Comparison of ENCODE assay signal across 17 mouse cellular contexts in the genomic region with DNA sequence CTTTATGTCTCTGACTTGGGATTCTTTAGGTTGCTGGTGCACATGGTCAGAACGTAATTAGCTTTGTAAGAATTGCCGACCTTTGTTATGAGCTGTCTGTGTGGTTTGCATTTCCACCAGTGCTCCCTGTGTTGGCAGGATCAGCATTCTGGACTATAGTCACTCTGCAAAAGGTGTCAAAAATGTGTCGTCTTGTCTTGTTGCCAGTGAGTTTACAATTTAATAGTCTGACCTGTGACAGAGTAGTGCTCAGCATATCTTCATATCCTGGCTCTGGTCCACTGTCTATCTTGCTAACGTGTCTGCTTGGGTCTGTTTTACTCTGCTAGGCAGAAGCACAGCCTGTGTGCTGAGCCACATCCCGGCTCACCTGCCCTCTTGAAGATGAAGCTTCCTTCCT.
DNase-seq lines count a peak whose midpoint lies in the region; ATAC-seq lines count a peak whose summit lies in the region.
"Had no signal": no experiment of that assay in that cellular context is flagged by ENCODE, and none has a peak within 500 bp of the region (broad histone marks: within the 10 kb centered on the region; RNA-seq: fewer than 3 reads in every experiment).

No protein-coding gene starts in this region.

- H3K27ac ChIP-seq in heart, embryonic 11.5 days (ENCODE audit: low read depth, low read length), result peak overlapping the region; percentile 2; the same call in 1 of the 2 replicates
- peak overlapping the region; percentile 59 for H3K27ac ChIP-seq in heart, embryonic 16.5 days (ENCODE audit: low read length)
- H3K27ac ChIP-seq: embryonic facial prominence, embryonic 13.5 days; forebrain, embryonic 12.5 days; hindbrain, embryonic 15.5 days; kidney, embryonic 15.5 days had no signal

- H3K9ac ChIP-seq in heart, embryonic 11.5 days (ENCODE audit: low read depth, low read length), result no peak overlapping the region
- peak overlapping the region; percentile 18; the same call in 1 of the 2 replicates for H3K9ac ChIP-seq in heart, embryonic 16.5 days (ENCODE audit: low read length)
- H3K9ac ChIP-seq: embryonic facial prominence, embryonic 13.5 days; forebrain, embryonic 12.5 days; hindbrain, embryonic 15.5 days; kidney, embryonic 15.5 days had no signal

- intact Hi-C loops in heart, postnatal 14 days (cut with DNase I), result loop anchor here (5.0 kb wide), 1 partner anchor 129 kb away; a partner anchor contains a TSS

- no peak for ATAC-seq in heart, embryonic 11.5 days (replicated peaks; ENCODE audit: insufficient number of reproducible peaks, low FRiP score, low TSS enrichment)
- no peak for ATAC-seq in heart, embryonic 16.5 days (replicated peaks; ENCODE audit: extremely low read depth, insufficient read depth, low FRiP score)
- no peak for ATAC-seq in frontal cortex, adult (ENCODE audit: low TSS enrichment)
- ATAC-seq: forebrain, embryonic 16.5 days; intestine, embryonic 16.5 days had no signal

- H3K4me1 ChIP-seq in heart, embryonic 11.5 days (ENCODE audit: control insufficient read depth, insufficient read depth, low read length), result peaks cover 43% of the 10 kb centered on the region
- peaks cover 39% of the 10 kb centered on the region for H3K4me1 ChIP-seq in heart, embryonic 16.5 days (ENCODE audit: control insufficient read depth, insufficient read depth, low read length)
- H3K4me1 ChIP-seq: forebrain, embryonic 12.5 days; hindbrain, embryonic 15.5 days had no signal

- no peaks in the 10 kb centered on the region for H3K9me3 ChIP-seq in heart, embryonic 11.5 days (replicated peaks; ENCODE audit: control insufficient read depth, low read length)
- no peaks in the 10 kb centered on the region for H3K9me3 ChIP-seq in heart, embryonic 16.5 days (replicated peaks; ENCODE audit: control insufficient read depth, low read length)
- H3K9me3 ChIP-seq: embryonic facial prominence, embryonic 13.5 days; forebrain, embryonic 12.5 days; hindbrain, embryonic 15.5 days; kidney, embryonic 15.5 days had no signal

- DNase-seq in cerebellum, adult 9-10 months, result peak; percentile 68
- DNase-seq in cerebellum, postnatal 10 days, result no peak
- DNase-seq in heart, postnatal 14 days, result no peak
- DNase-seq in heart, adult 18-20 months, result no peak
- DNase-seq in adipocyte (ENCODE audit: low spot score), result peak; percentile 8
- DNase-seq: cerebellum, adult 18-20 months; gastrocnemius, postnatal 36 days; kidney, adult 2 months had no signal

- no peak overlapping the region for H3K4me2 ChIP-seq in heart, embryonic 11.5 days
- peak overlapping the region; percentile 27 for H3K4me2 ChIP-seq in heart, embryonic 16.5 days (ENCODE audit: low read depth, low read length)
- H3K4me2 ChIP-seq: embryonic facial prominence, embryonic 13.5 days; forebrain, embryonic 12.5 days; hindbrain, embryonic 15.5 days; kidney, embryonic 15.5 days had no signal

- H3K4me3 ChIP-seq in heart, embryonic 11.5 days (ENCODE audit: low read depth, low read length), result no peak overlapping the region
- no peak overlapping the region for H3K4me3 ChIP-seq in heart, embryonic 16.5 days (ENCODE audit: low read length)
- H3K4me3 ChIP-seq: embryonic facial prominence, embryonic 13.5 days; forebrain, embryonic 12.5 days; hindbrain, embryonic 15.5 days; kidney, embryonic 15.5 days had no signal

- H3K27me3 ChIP-seq in heart, embryonic 11.5 days (ENCODE audit: control insufficient read depth, insufficient read depth, low read length), result no peaks in the 10 kb centered on the region
- no peaks in the 10 kb centered on the region for H3K27me3 ChIP-seq in heart, embryonic 16.5 days (ENCODE audit: control insufficient read depth, insufficient read depth, low read length)
- H3K27me3 ChIP-seq: embryonic facial prominence, embryonic 13.5 days; forebrain, embryonic 12.5 days; hindbrain, embryonic 15.5 days; kidney, embryonic 15.5 days had no signal

- 57% methylated on average over 5 of the region's 5 CpGs for WGBS in heart, embryonic 11.5 days (ENCODE audit: insufficient replicate concordance)
- 41% methylated on average over 5 of the region's 5 CpGs for WGBS in heart, embryonic 16.5 days

- H3K36me3 ChIP-seq in heart, embryonic 11.5 days (ENCODE audit: control insufficient read depth, insufficient read depth, low read length), result no peaks in the 10 kb centered on the region
- H3K36me3 ChIP-seq in heart, embryonic 16.5 days (ENCODE audit: control insufficient read depth, insufficient read depth), result no peaks in the 10 kb centered on the region
- H3K36me3 ChIP-seq: hindbrain, embryonic 15.5 days had no signal

Comparison
In these comparisons a context has a peak if more than half of its experiments do, and no peak if none do; other contexts are left out.
1. DNase-seq: peak in cerebellum, adult 9-10 months (single experiment) and adipocyte (single experiment); none in cerebellum, postnatal 10 days (0 of 2), heart, postnatal 14 days (0 of 2) and heart, adult 18-20 months (0 of 2).